Mouse (Mus musculus) small intestine, adult 2 months (tissue): Measurements from ENCODE around the gene Rbm5.

Experiments used
- CTCF ChIP-seq: fragments of 200-500 bp; IDR thresholded peaks from 2 replicates; pipeline ENCODE4 v1.5.1; 2012; ENCODE audit warnings: low read depth, mild to moderate bottlenecking, control low read depth, inconsistent platforms, low read length, moderate library complexity, mixed read lengths; ENCODE audit not compliant: insufficient replicate concordance, insufficient read length; ENCODE audit errors: extremely low read depth
- POLR2A ChIP-seq: fragments of 200-500 bp; IDR thresholded peaks from 2 replicates; pipeline ENCODE4 v1.6.1; 2012; ENCODE audit warnings: low read depth, mild to moderate bottlenecking, control low read depth, inconsistent platforms, low read length, moderate library complexity

- TF ChIP-seq POLR2A: no peak
- no peak for TF ChIP-seq CTCF
These were observed 23.5 kb downstream of the Rbm5 start for GRCm38 (mm10) chr9:107747310-107747709.
